Mouse (Mus musculus): Measurements from ENCODE around the gene Dnajb5.
A peak's percentile ranks its signal among the peaks of the same experiment; 100 is the strongest.

Gene Dnajb5

GRCm38 (mm10) chr4:42944185-42944584, 5.4 kb upstream of the Dnajb5 start:
- no peak for DNase-seq (ENCODE audit: low spot score)

GRCm38 (mm10) chr4:42945043-42945442, 4.6 kb upstream of the Dnajb5 start:
- no peak for DNase-seq (ENCODE audit: low spot score)

- DNase-seq (ENCODE audit: low spot score) = no peak
Observed at GRCm38 (mm10) chr4:42945445-42945844, 4.2 kb upstream of the Dnajb5 start.

GRCm38 (mm10) chr4:42945952-42946351, 3.7 kb upstream of the Dnajb5 start:
- DNase-seq (ENCODE audit: low spot score) = peak; percentile 81

GRCm38 (mm10) chr4:42946733-42947290, 2.8 kb upstream of the Dnajb5 start:
- DNase-seq (ENCODE audit: low spot score) = peak; percentile 93

- DNase-seq (ENCODE audit: low spot score) = peak; percentile 60
Observed at GRCm38 (mm10) chr4:42948527-42948926, 1.1 kb upstream of the Dnajb5 start.

- DNase-seq (ENCODE audit: low spot score) = no peak
Observed at GRCm38 (mm10) chr4:42949051-42949675, 451 bp upstream of the Dnajb5 start.

GRCm38 (mm10) chr4:42950065-42950558, 498 bp downstream of the Dnajb5 start:
- peak; percentile 91 for DNase-seq (ENCODE audit: low spot score)

GRCm38 (mm10) chr4:42951206-42952195, 1.9 kb downstream of the Dnajb5 start:
- DNase-seq (ENCODE audit: low spot score) = no peak

GRCm38 (mm10) chr4:42952563-42952962, 2.9 kb downstream of the Dnajb5 start:
- no peak for DNase-seq (ENCODE audit: low spot score)

- peak; percentile 39 for DNase-seq (ENCODE audit: low spot score)
Observed at GRCm38 (mm10) chr4:42953435-42954094, 4.0 kb downstream of the Dnajb5 start.

- DNase-seq (ENCODE audit: low spot score) = peak; percentile 89
Observed at GRCm38 (mm10) chr4:42954297-42954696, 4.7 kb downstream of the Dnajb5 start.

- DNase-seq (ENCODE audit: low spot score) = no peak
Observed at GRCm38 (mm10) chr4:42955200-42955599, 5.6 kb downstream of the Dnajb5 start.

- no peak for DNase-seq (ENCODE audit: low spot score)
Observed at GRCm38 (mm10) chr4:42956581-42956980, 7.0 kb downstream of the Dnajb5 start.

- no peak for DNase-seq (ENCODE audit: low spot score)
Observed at GRCm38 (mm10) chr4:42957306-42957705, 7.7 kb downstream of the Dnajb5 start.

GRCm38 (mm10) chr4:42957979-42958378, 8.4 kb downstream of the Dnajb5 start:
- no peak for DNase-seq (ENCODE audit: low spot score)

- DNase-seq (ENCODE audit: low spot score) = no peak
Observed at GRCm38 (mm10) chr4:42958942-42959341, 9.3 kb downstream of the Dnajb5 start.

- no peak for DNase-seq (ENCODE audit: low spot score)
Observed at GRCm38 (mm10) chr4:42959382-42959781, 9.8 kb downstream of the Dnajb5 start.

- peak; percentile 73 for DNase-seq (ENCODE audit: low spot score)
Observed at GRCm38 (mm10) chr4:42961592-42961991, 12.0 kb downstream of the Dnajb5 start.

- no peak for DNase-seq (ENCODE audit: low spot score)
Observed at GRCm38 (mm10) chr4:42963480-42963879, 13.9 kb downstream of the Dnajb5 start.

- DNase-seq (ENCODE audit: low spot score) = peak; percentile 59
Observed at GRCm38 (mm10) chr4:42965039-42965719, 15.6 kb downstream of the Dnajb5 start.
